Mouse (Mus musculus): ENCODE results near the gene Fbn1. TPM values are rescaled to one million over a fixed set of nuclear protein-coding genes. Genes with fewer than 3 reads are reported as not detected.

Gene Fbn1
- polyA plus RNA-seq, 1 experiment from 2014 or later = 14.8 TPM

- no peak for ATAC-seq (replicated peaks; ENCODE audit: extremely low read depth, insufficient read depth, low FRiP score)
- Histone ChIP-seq H3K9me3 (replicated peaks; ENCODE audit: control insufficient read depth, low read length) (0 out of 2 replicates have a peak, but pooled peaks cover 2% of the 10 kb centered on the region), H3K27ac (ENCODE audit: low read length) (no peak overlapping the region), H3K4me2 (ENCODE audit: low read depth, low read length) (no peak overlapping the region), H3K4me3 (ENCODE audit: low read length) (no peak overlapping the region), H3K4me1 (ENCODE audit: control insufficient read depth, insufficient read depth, low read length) (peaks cover 8% of the 10 kb centered on the region), H3K9ac (ENCODE audit: low read length) (no peak overlapping the region), H3K36me3 (ENCODE audit: control insufficient read depth, insufficient read depth) (peaks cover 53% of the 10 kb centered on the region), H3K27me3 (ENCODE audit: control insufficient read depth, insufficient read depth, low read length) (no peaks in the 10 kb centered on the region)
- 90% methylated on average over 6 of the region's 6 CpGs for WGBS
Measured at GRCm38 (mm10) chr2:125253699-125254098, 254.1 kb downstream of the Fbn1 start.

- no peak overlapping the region for H3K4me2 ChIP-seq (ENCODE audit: low read depth, low read length)
- WGBS = 60% methylated on average over 2 of the region's 2 CpGs
- no peak for ATAC-seq (replicated peaks; ENCODE audit: extremely low read depth, insufficient read depth, low FRiP score)
- peaks cover 13% of the 10 kb centered on the region for H3K4me1 ChIP-seq (ENCODE audit: control insufficient read depth, insufficient read depth, low read length)
- H3K27me3 ChIP-seq (ENCODE audit: control insufficient read depth, insufficient read depth, low read length) = no peaks in the 10 kb centered on the region
- H3K27ac ChIP-seq (ENCODE audit: low read length) = no peak overlapping the region
- H3K9me3 ChIP-seq (replicated peaks; ENCODE audit: control insufficient read depth, low read length) = 0 out of 2 replicates have a peak, but pooled peaks cover 2% of the 10 kb centered on the region
- H3K36me3 ChIP-seq (ENCODE audit: control insufficient read depth, insufficient read depth) = peaks cover 44% of the 10 kb centered on the region
- no peak overlapping the region for H3K9ac ChIP-seq (ENCODE audit: low read length)
- no peak overlapping the region for H3K4me3 ChIP-seq (ENCODE audit: low read length)
Measured at GRCm38 (mm10) chr2:125252275-125252674, 255.5 kb downstream of the Fbn1 start.

GRCm38 (mm10) chr2:125251781-125252180 is 256.0 kb downstream of the Fbn1 start:
- Histone ChIP-seq H3K4me2 (ENCODE audit: low read depth, low read length) (no peak overlapping the region), H3K27me3 (ENCODE audit: control insufficient read depth, insufficient read depth, low read length) (no peaks in the 10 kb centered on the region), H3K9me3 (replicated peaks; ENCODE audit: control insufficient read depth, low read length) (0 out of 2 replicates have a peak, but pooled peaks cover 2% of the 10 kb centered on the region), H3K36me3 (ENCODE audit: control insufficient read depth, insufficient read depth) (peaks cover 40% of the 10 kb centered on the region), H3K9ac (ENCODE audit: low read length) (no peak overlapping the region), H3K4me1 (ENCODE audit: control insufficient read depth, insufficient read depth, low read length) (peaks cover 13% of the 10 kb centered on the region), H3K4me3 (ENCODE audit: low read length) (no peak overlapping the region), H3K27ac (ENCODE audit: low read length) (no peak overlapping the region)
- WGBS = 91% methylated on average over 4 of the region's 4 CpGs
- no peak for ATAC-seq (replicated peaks; ENCODE audit: extremely low read depth, insufficient read depth, low FRiP score)

Other genes starting within 250 kb of the Fbn1 start
- gene Gm9913, start 2.9 kb downstream of the Fbn1 start, polyA plus RNA-seq (2015; fragmentation: Nextera tagmentation; extraction: Ambion mirVana) = 0.29 and 0.32 TPM in 2 replicates
- gene Cep152, start 117.1 kb upstream of the Fbn1 start, polyA plus RNA-seq (2015; fragmentation: Nextera tagmentation; extraction: Ambion mirVana) = 4.2 and 4.7 TPM in 2 replicates
- 112 and 128 TPM in 2 replicates for gene Eid1, start 165.1 kb upstream of the Fbn1 start, polyA plus RNA-seq (2015; fragmentation: Nextera tagmentation; extraction: Ambion mirVana)
- 1.3 and 1.7 TPM in 2 replicates for gene Shc4, start 216.2 kb upstream of the Fbn1 start, polyA plus RNA-seq (2015; fragmentation: Nextera tagmentation; extraction: Ambion mirVana)